In genomic region chr11:69613553-69614256, GRCm38 (mm10) we compare ENCODE assay signal across 8 mouse cellular contexts. TPM values are rescaled to one million over a fixed set of nuclear protein-coding genes. Genes with fewer than 3 reads are reported as not detected.
DNase-seq lines count a peak whose midpoint lies in the region; ATAC-seq lines count a peak whose summit lies in the region.

No protein-coding gene starts in this region.

- peak; percentile 83 for DNase-seq in MN1 (ENCODE audit: low spot score)
- DNase-seq in cerebellum, adult 8-10 months = peak; percentile 82
- DNase-seq in hindbrain, embryonic 11.5 days (ENCODE audit: low spot score) = peak; percentile 89
- peak; percentile 78 to 86 for DNase-seq in layer of hippocampus, postnatal 14 days (ENCODE audit: low spot score in 2 of 2)
- peak; percentile 90 for DNase-seq in lung, postnatal 14 days
- peak; percentile 53 to 58 for DNase-seq in right cerebral cortex, postnatal 36 days (ENCODE audit: low spot score in 2 of 2)
- peak; percentile 76 for DNase-seq in yolk sac, embryonic 10.5 days (ENCODE audit: low spot score)

- no peaks in the 10 kb centered on the region for H3K36me3 ChIP-seq in hindbrain, embryonic 11.5 days (ENCODE audit: control insufficient read depth, insufficient read depth, low read length)

- H3K9me3 ChIP-seq in hindbrain, embryonic 11.5 days (ENCODE audit: control insufficient read depth, low read length) = no peaks in the 10 kb centered on the region

- ATAC-seq in frontal cortex, adult (ENCODE audit: low TSS enrichment) = peak; percentile 81
- ATAC-seq in hindbrain, embryonic 11.5 days (ENCODE audit: low FRiP score) = no peak

- 0 out of 2 replicates have a peak overlapping the region, but pooled peaks have one; percentile 7 for H3K4me2 ChIP-seq in hindbrain, embryonic 11.5 days (replicated peaks; ENCODE audit: low read depth, low read length)

- peaks cover 3% of the 10 kb centered on the region; the same call in 1 of the 2 replicates for H3K4me1 ChIP-seq in hindbrain, embryonic 11.5 days (replicated peaks; ENCODE audit: control insufficient read depth, insufficient read depth, low read length)

- H3K27me3 ChIP-seq in hindbrain, embryonic 11.5 days (ENCODE audit: control insufficient read depth, insufficient read depth, low read length) = no peaks in the 10 kb centered on the region

- no peak overlapping the region for H3K27ac ChIP-seq in hindbrain, embryonic 11.5 days (ENCODE audit: low read depth, low read length)

- H3K4me3 ChIP-seq in hindbrain, embryonic 11.5 days (ENCODE audit: low read depth, low read length) = peak overlapping the region; percentile 10; the same call in 1 of the 2 replicates

- H3K9ac ChIP-seq in hindbrain, embryonic 11.5 days (ENCODE audit: low read depth, low read length) = 0 out of 2 replicates have a peak overlapping the region, but pooled peaks have one; percentile 19

- WGBS in hindbrain, embryonic 11.5 days = 7% methylated on average over 19 of the region's 19 CpGs

RNA-seq across cellular contexts. Expression of gene Shbg, which starts 4.0 kb away (rescaled TPM):
- 0.17 TPM in 1 of 2 replicates, not detected in the other for polyA plus RNA-seq in hindbrain, embryonic 11.5 days (2014; fragmentation: Nextera tagmentation; extraction: Ambion mirVana)
- not detected for total RNA-seq in layer of hippocampus, postnatal 14 days (2021)

RNA-seq across cellular contexts. Expression of gene Atp1b2, which starts 8.0 kb away (rescaled TPM):
- 11.7 and 13.1 TPM in 2 replicates for polyA plus RNA-seq in hindbrain, embryonic 11.5 days (2014; fragmentation: Nextera tagmentation; extraction: Ambion mirVana)
- total RNA-seq in layer of hippocampus, postnatal 14 days (2021) = 100 to 1,000 TPM; 513 to 551 TPM

RNA-seq across cellular contexts. Expression of gene Sat2, which starts 8.1 kb away (rescaled TPM):
- 15.0 and 20.6 TPM in 2 replicates for polyA plus RNA-seq in hindbrain, embryonic 11.5 days (2014; fragmentation: Nextera tagmentation; extraction: Ambion mirVana)
- 10 to 100 TPM; 16.1 to 19.8 TPM for total RNA-seq in layer of hippocampus, postnatal 14 days (2021)

RNA-seq across cellular contexts. Expression of gene Fxr2, which starts 19.1 kb away (rescaled TPM):
- polyA plus RNA-seq in hindbrain, embryonic 11.5 days (2014; fragmentation: Nextera tagmentation; extraction: Ambion mirVana) = 30.1 and 31.3 TPM in 2 replicates
- total RNA-seq in layer of hippocampus, postnatal 14 days (2021) = 100 to 1,000 TPM; 105 to 106 TPM

RNA-seq across cellular contexts. Expression of gene Trp53, which starts 33.5 kb away (rescaled TPM):
- 156 and 159 TPM in 2 replicates for polyA plus RNA-seq in hindbrain, embryonic 11.5 days (2014; fragmentation: Nextera tagmentation; extraction: Ambion mirVana)
- total RNA-seq in layer of hippocampus, postnatal 14 days (2021) = 10 to 100 TPM; 27.3 to 29.6 TPM
